Mouse (Mus musculus) c-Kit-positive CD71-positive TER-119-negative erythroid progenitor cells, embryonic 14.5 days (primary cell): Measurements from ENCODE around the gene Olfr1496.
"Not testable (repeated sequence)": the region's sequence is repeated elsewhere in the genome, so short reads cannot be mapped to it uniquely, and the experiment has no call there.

Experiments used
- DNase-seq: peaks from one replicate; pipeline ENCODE4 v3.0.0-alpha.2; 2013; ENCODE audit warnings: low read depth

Gene Olfr1496

GRCm38 (mm10) chr19:13777578-13777977, at the start of gene Olfr1496:
TSS of gene Olfr1496 (plus strand) at chr19:13777878.
- DNase-seq = no peak

GRCm38 (mm10) chr19:13739428-13739827, 38.2 kb upstream of the Olfr1496 start, which contains the start of gene Olfr1494:
TSS of gene Olfr1494 (plus strand) at chr19:13739728.
- DNase-seq = no peak

- DNase-seq = no peak
Observed at GRCm38 (mm10) chr19:13749366-13749765, 28.3 kb upstream of the Olfr1496 start.

- DNase-seq = no peak
Observed at GRCm38 (mm10) chr19:13764306-13764705, 13.4 kb upstream of the Olfr1496 start, which contains the start of gene Olfr1495. TSS of gene Olfr1495 (plus strand) at chr19:13764606.

- DNase-seq = no peak
Observed at GRCm38 (mm10) chr19:13768565-13769276, 9.0 kb upstream of the Olfr1496 start.

GRCm38 (mm10) chr19:13798102-13798501, 20.4 kb downstream of the Olfr1496 start, which contains the start of gene Olfr1497:
TSS of gene Olfr1497 (minus strand) at chr19:13798202.
- DNase-seq = no peak

- DNase-seq = not testable (repeated sequence)
Observed at GRCm38 (mm10) chr19:13805486-13805885, 27.8 kb downstream of the Olfr1496 start.

- DNase-seq = no peak
Observed at GRCm38 (mm10) chr19:13812823-13813222, 35.1 kb downstream of the Olfr1496 start.

GRCm38 (mm10) chr19:13818827-13819226, 41.1 kb downstream of the Olfr1496 start:
- no peak for DNase-seq

- no peak for DNase-seq
Observed at GRCm38 (mm10) chr19:13819347-13819746, 41.7 kb downstream of the Olfr1496 start, which contains the start of gene Olfr1499. TSS of gene Olfr1499 (minus strand) at chr19:13819447.

- DNase-seq = no peak
Observed at GRCm38 (mm10) chr19:13820847-13821246, 43.2 kb downstream of the Olfr1496 start.

GRCm38 (mm10) chr19:13828447-13828846, 50.8 kb downstream of the Olfr1496 start:
- DNase-seq = no peak

- no peak for DNase-seq
Observed at GRCm38 (mm10) chr19:13830388-13830787, 52.7 kb downstream of the Olfr1496 start, which contains the start of gene Olfr1500. TSS of gene Olfr1500 (minus strand) at chr19:13830488.
